Mouse (Mus musculus) mesoderm, embryonic 11.5 days (tissue): Measurements from ENCODE around the gene Vmn1r194.
"Not testable (repeated sequence)": the region's sequence is repeated elsewhere in the genome, so short reads cannot be mapped to it uniquely, and the experiment has no call there.

Experiments used
- DNase-seq: peaks from one replicate; pipeline ENCODE4 v3.0.0-alpha.2; 2012; ENCODE audit warnings: low read depth, low spot score

Vmn1r194 gene

DNA sequence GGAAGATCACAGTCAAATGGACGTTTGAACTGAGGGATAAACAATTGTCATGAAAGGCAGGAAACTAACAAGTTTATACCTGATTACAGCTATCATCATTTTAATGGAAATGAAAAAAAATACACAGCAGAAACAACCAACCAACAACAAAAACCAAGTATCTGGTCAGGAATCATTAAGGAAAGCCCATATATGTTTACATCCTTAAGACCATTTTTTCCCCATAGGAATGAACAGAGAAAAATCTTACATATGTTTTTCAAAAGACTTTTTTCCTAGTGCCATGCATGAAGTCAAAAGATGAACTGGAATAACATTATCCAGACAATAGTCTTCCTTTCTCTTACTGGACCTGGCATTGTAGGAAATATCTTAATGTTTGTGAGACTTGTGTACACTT lies at the start of gene Vmn1r194:
Gene Vmn1r194, plus strand, starts transcription at position 301 of the 400 bp plus-strand sequence.
- no peak for DNase-seq

DNA sequence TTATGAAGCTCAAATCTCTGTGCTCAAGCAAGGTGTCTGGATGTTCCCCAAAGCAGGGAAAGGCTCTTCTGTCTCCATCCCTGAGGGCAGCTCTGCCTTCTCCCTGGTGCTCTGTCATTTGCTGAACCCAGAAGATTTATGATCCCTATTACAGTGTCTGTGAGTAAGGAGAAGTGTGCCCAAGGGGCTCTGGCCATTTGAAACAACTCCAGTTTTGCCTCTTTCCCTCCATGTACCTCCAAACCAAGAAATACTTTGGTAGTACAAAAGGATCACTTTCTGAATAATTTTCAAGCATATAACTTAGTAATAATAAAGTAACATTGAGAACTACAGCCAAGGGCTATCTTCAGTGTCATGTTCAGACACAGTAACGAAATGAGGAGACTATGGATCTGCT lies 21.0 kb upstream of the Vmn1r194 start, which contains the start of gene Vmn1r193:
Gene Vmn1r193, minus strand, starts transcription at position 101 of the 400 bp plus-strand sequence.
- not testable (repeated sequence) for DNase-seq

DNA sequence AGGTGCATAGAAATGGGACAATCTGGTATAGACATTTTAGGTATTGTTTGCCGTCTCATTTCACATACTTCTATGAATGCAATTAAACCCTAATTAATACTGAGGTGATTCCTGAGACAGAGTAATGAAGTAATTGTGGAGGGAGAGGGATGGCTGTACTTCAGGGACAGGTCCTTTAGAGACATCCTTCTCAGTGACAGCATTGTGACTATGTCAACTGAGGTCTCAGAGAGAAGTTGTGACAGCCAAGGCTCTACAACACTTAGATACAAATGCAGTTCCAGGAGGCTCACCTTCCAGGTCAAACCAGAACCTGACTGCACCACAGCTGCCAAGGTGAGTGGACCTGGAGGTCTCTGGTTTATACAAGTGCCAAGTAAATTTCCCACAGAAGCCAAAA lies 26.2 kb downstream of the Vmn1r194 start, which contains the start of gene Vmn1r195:
Gene Vmn1r195, plus strand, starts transcription at position 301 of the 400 bp plus-strand sequence.
- not testable (repeated sequence) for DNase-seq

DNA sequence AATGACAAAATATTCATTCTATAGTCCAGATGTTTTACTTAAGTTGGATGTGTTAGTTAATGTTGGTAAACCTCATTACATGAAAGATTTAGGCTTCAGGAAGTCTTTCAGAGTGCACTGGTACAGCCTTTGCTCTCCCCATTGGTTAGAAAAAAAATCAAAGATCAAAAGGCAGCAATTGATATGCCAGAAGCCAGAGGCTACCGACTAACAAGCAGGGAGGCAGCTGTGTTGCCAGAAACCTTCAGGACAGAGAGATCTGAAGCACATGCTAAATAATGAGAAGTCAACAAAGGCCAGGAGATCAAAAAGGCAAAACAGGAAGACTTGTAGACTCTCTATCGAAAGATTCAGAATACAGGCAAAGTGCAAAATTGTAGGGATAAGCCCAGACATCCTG lies 27.7 kb downstream of the Vmn1r194 start:
- no peak for DNase-seq

DNA sequence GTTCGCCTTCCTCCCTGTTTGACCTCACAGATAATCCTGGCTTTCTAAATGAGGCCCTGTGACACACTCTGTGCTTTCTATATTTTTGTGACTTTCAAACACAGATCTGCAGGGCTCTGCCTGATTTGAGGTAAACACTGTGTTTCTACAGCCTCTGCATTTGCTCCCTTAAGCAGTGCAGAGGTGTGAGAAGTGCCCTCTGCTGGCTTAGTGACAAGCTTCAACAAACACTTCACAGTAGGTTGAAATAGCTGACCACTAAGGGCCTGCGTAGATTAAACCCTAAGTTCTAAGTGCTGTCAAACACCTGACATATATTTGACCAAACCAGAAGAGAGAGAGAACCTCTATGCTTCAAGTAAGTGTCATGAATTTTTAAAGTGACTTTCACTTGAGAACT lies 40.6 kb downstream of the Vmn1r194 start:
- DNase-seq = no peak

DNA sequence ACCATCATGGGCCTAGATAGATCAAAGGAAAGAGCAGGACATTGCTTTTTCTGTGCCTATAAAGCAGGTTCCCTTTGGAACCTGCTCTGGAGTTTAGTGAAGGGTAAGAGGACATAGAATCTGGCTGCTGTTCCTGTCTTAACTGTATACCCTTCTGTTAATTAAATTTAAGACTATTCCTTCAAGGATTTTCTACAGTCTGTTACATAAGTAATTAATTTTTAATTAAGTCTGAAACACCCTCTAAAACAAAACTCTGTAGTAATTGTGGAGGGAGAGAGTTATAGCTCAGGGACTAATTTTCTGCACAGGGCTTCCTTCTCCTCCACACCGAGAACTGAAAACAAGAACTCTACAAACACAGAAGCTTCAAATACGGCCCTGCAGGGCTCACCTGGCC lies 45.6 kb downstream of the Vmn1r194 start, which contains the start of gene Vmn1r196:
Gene Vmn1r196, plus strand, starts transcription at position 301 of the 400 bp plus-strand sequence.
- no peak for DNase-seq
